Mouse (Mus musculus): Measurements from ENCODE around the gene Htra2. TPM values are rescaled to one million over a fixed set of nuclear protein-coding genes. Genes with fewer than 3 reads are reported as not detected.
A peak's percentile ranks its signal among the peaks of the same experiment; 100 is the strongest.

The Htra2 gene
- polyA plus RNA-seq, 1 experiment, result 56.3 TPM

DNA sequence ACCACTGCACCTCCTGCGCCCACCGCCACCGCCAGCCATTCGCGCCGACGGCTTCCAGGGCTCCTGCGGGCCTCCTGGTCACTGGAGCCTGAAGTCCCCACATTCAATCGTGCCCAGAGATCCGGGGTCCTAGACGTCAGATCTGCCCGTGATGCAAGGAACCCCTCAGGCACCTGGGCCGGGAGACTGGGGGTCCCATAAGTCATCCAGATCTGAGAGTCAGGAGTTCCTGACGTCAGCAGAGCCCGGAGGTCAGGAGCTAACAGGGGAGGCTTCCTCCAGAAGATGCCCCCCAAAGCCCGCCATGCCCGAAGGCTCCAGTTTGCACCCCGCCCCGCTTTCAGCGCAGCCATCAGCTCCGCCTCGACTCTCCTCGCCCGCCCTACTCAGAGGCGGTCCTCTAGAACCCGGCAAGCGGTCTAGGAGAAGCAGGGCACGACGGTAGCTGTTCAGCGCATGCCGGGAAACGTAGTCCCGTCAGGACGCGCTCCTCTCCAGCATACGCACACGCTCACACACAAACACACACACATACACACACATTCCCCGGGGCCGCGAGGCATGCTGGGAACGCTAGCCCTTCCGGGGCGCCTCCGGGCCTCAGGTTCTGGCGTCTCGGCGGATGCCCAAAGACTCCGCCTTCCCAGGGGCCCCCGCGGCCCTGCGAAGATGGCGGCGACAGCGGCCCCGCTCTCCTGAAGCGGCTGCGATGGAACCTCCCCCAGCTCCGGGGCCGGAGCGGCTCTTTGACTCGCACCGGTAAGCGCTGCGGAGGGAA, 810 bp downstream of the Htra2 start, which contains the start of gene Aup1:
Aup1 (plus strand) TSS at position 448 of the 778 bp plus-strand sequence.
- H3K27ac ChIP-seq (ENCODE audit: insufficient read depth, low read length), result peak within 1 kb of the TSS; percentile 74
- TF ChIP-seq CTCF (IDR thresholded peaks at IDR 0.05; ENCODE audit: borderline replicate concordance, insufficient read depth, low read length), result no peak
- TF ChIP-seq POLR2A (IDR thresholded peaks at IDR 0.05; ENCODE audit: low read depth, low read length), result peak; percentile 70
- peak within 1 kb of the TSS; percentile 69 for H3K4me3 ChIP-seq (ENCODE audit: insufficient read depth, low read length)
- peaks cover 5% of the 10 kb centered on the region for H3K4me1 ChIP-seq (ENCODE audit: control insufficient read depth, insufficient read depth, low read length)

GRCm38 (mm10) chr6:83053136-83053960, 1.7 kb downstream of the Htra2 start:
- peak overlapping the region; percentile 69 for H3K4me3 ChIP-seq (ENCODE audit: insufficient read depth, low read length)
- no peak for TF ChIP-seq CTCF (IDR thresholded peaks at IDR 0.05; ENCODE audit: borderline replicate concordance, insufficient read depth, low read length)
- peak; percentile 68 for TF ChIP-seq POLR2A (IDR thresholded peaks at IDR 0.05; ENCODE audit: low read depth, low read length)

GRCm38 (mm10) chr6:83049367-83049766, 5.7 kb downstream of the Htra2 start:
- no peak for TF ChIP-seq CTCF (IDR thresholded peaks at IDR 0.05; ENCODE audit: borderline replicate concordance, insufficient read depth, low read length)
- TF ChIP-seq POLR2A (IDR thresholded peaks at IDR 0.05; ENCODE audit: low read depth, low read length), result no peak
- Histone ChIP-seq H3K27ac (ENCODE audit: insufficient read depth, low read length) (no peak overlapping the region), H3K4me1 (ENCODE audit: control insufficient read depth, insufficient read depth, low read length) (no peaks in the 10 kb centered on the region), H3K4me3 (ENCODE audit: insufficient read depth, low read length) (no peak overlapping the region)

More at GRCm38 (mm10) chr6:83053136-83053960, 1.7 kb downstream of the Htra2 start:
- Histone ChIP-seq H3K4me1 (ENCODE audit: control insufficient read depth, insufficient read depth, low read length) (peaks cover 5% of the 10 kb centered on the region), H3K27ac (ENCODE audit: insufficient read depth, low read length) (peak overlapping the region; percentile 74)

DNA sequence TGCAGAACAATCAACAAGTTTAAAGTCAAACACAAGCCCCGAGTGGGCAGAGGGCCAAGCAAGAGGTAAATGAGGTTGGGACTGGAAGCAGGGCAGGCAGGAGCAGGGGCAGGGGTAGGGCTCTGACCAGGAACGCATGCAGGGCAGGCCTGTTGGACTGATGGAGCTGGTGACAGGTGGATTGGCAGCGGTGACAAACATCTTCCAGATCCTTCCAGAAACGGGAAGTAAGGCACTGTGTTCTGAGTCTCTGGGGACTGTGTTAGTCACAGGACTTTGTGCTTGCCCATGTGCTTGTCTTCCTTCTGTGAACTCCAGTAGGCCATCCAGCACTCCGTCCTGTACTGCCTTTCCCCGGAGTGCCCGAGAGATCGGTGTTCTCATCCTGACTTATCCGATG, 10.3 kb downstream of the Htra2 start:
- no peak overlapping the region for H3K27ac ChIP-seq (ENCODE audit: insufficient read depth, low read length)
- TF ChIP-seq POLR2A (IDR thresholded peaks at IDR 0.05; ENCODE audit: low read depth, low read length) (no peak), CTCF (IDR thresholded peaks at IDR 0.05; ENCODE audit: borderline replicate concordance, insufficient read depth, low read length) (no peak)
- no peaks in the 10 kb centered on the region; the same call in 1 of the 2 replicates for H3K4me1 ChIP-seq (ENCODE audit: control insufficient read depth, insufficient read depth, low read length)
- H3K4me3 ChIP-seq (ENCODE audit: insufficient read depth, low read length), result no peak overlapping the region

DNA sequence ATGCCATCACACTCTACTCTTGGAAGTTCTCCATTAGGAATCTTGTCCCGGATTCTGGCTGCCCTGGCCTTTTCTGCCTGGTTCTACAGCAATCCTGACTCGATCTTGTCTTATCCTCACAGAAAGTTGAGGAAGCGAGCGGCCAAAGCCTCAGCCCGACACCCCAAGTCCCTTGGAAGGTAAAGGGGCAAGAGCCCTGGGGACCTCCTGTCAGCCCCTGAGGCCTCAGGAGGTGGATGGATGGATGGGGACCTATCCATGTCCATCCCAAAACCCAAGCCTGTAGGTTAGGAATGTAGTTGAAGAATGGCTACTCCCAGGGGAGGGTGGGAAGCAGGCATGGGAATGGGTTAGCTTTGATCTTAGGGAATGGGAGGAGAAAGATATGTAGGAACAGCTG, 11.1 kb downstream of the Htra2 start:
- Histone ChIP-seq H3K4me3 (ENCODE audit: insufficient read depth, low read length) (no peak overlapping the region), H3K4me1 (ENCODE audit: control insufficient read depth, insufficient read depth, low read length) (no peaks in the 10 kb centered on the region; the same call in 1 of the 2 replicates), H3K27ac (ENCODE audit: insufficient read depth, low read length) (no peak overlapping the region)
- no peak for TF ChIP-seq POLR2A (IDR thresholded peaks at IDR 0.05; ENCODE audit: low read depth, low read length)
- TF ChIP-seq CTCF (IDR thresholded peaks at IDR 0.05; ENCODE audit: borderline replicate concordance, insufficient read depth, low read length), result no peak

- Histone ChIP-seq H3K4me3 (ENCODE audit: insufficient read depth, low read length) (no peak overlapping the region), H3K27ac (ENCODE audit: insufficient read depth, low read length) (no peak overlapping the region), H3K4me1 (ENCODE audit: control insufficient read depth, insufficient read depth, low read length) (peaks cover under 1% of the 10 kb centered on the region; the same call in 1 of the 2 replicates)
- TF ChIP-seq CTCF (IDR thresholded peaks at IDR 0.05; ENCODE audit: borderline replicate concordance, insufficient read depth, low read length), result no peak
- TF ChIP-seq POLR2A (IDR thresholded peaks at IDR 0.05; ENCODE audit: low read depth, low read length), result no peak
Measured at GRCm38 (mm10) chr6:83043561-83043960, 11.5 kb downstream of the Htra2 start.

GRCm38 (mm10) chr6:83040601-83041000, 14.5 kb downstream of the Htra2 start:
- peaks cover 6% of the 10 kb centered on the region for H3K4me1 ChIP-seq (ENCODE audit: control insufficient read depth, insufficient read depth, low read length)
- TF ChIP-seq CTCF (IDR thresholded peaks at IDR 0.05; ENCODE audit: borderline replicate concordance, insufficient read depth, low read length), result no peak
- no peak for TF ChIP-seq POLR2A (IDR thresholded peaks at IDR 0.05; ENCODE audit: low read depth, low read length)
- no peak overlapping the region for H3K27ac ChIP-seq (ENCODE audit: insufficient read depth, low read length)
- no peak overlapping the region for H3K4me3 ChIP-seq (ENCODE audit: insufficient read depth, low read length)

- Histone ChIP-seq H3K4me1 (ENCODE audit: control insufficient read depth, insufficient read depth, low read length) (peaks cover 6% of the 10 kb centered on the region), H3K4me3 (ENCODE audit: insufficient read depth, low read length) (no peak overlapping the region), H3K27ac (ENCODE audit: insufficient read depth, low read length) (no peak overlapping the region)
- no peak for TF ChIP-seq CTCF (IDR thresholded peaks at IDR 0.05; ENCODE audit: borderline replicate concordance, insufficient read depth, low read length)
- no peak for TF ChIP-seq POLR2A (IDR thresholded peaks at IDR 0.05; ENCODE audit: low read depth, low read length)
Measured at GRCm38 (mm10) chr6:83038496-83039012, 16.5 kb downstream of the Htra2 start.

DNA sequence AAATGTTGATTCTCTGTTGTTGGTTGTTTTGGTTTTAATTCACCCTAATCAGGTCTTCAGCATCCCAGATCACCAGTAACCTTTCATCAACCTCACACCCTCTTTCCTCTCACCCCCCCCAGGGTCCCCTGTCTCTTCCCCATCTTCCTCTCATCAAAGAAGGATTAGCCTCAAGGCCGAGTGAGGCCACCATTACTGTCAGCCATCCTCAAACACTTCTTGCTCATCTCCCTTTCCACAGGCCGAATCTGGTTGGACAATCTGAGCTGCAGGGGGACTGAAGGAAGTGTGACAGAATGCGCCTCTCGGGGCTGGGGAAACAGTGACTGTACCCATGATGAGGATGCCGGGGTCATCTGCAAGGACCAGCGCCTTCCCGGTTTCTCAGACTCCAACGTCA, 17.9 kb downstream of the Htra2 start:
- TF ChIP-seq CTCF (IDR thresholded peaks at IDR 0.05; ENCODE audit: borderline replicate concordance, insufficient read depth, low read length) (no peak), POLR2A (IDR thresholded peaks at IDR 0.05; ENCODE audit: low read depth, low read length) (no peak)
- Histone ChIP-seq H3K4me1 (ENCODE audit: control insufficient read depth, insufficient read depth, low read length) (peaks cover 6% of the 10 kb centered on the region), H3K4me3 (ENCODE audit: insufficient read depth, low read length) (no peak overlapping the region), H3K27ac (ENCODE audit: insufficient read depth, low read length) (no peak overlapping the region)

Data from embryonic fibroblast, embryonic 13.5 days (primary cell).